Mouse (Mus musculus) mesoderm, embryonic 11.5 days (tissue): Measurements from ENCODE around the gene F2rl1.
"Not testable (repeated sequence)": the region's sequence is repeated elsewhere in the genome, so short reads cannot be mapped to it uniquely, and the experiment has no call there.

Experiments used
- DNase-seq: peaks from one replicate; pipeline ENCODE4 v3.0.0-alpha.2; 2012; ENCODE audit warnings: low read depth, low spot score

The F2rl1 gene

DNA sequence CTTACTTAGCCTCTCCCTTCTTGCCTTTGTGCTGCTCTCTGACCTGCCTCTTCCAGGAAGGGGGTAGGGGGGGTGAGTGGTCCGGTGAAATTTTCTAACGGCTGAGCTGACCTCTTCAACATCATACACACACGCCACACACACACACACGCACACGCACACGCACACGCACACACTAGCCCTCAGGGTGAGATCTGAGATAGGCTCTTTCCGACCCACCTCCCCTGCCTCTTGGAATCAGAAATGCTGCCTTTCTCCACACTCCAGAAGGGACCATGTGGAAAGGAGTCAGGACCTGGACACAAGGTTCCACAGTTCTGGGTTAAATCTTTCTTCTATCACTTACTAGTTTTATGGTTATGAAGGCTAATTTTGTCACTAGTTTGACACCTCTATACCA lies 8.6 kb upstream of the F2rl1 start:
- DNase-seq = no peak

- DNase-seq = not testable (repeated sequence)
These were observed 8.1 kb upstream of the F2rl1 start for GRCm38 (mm10) chr13:95533121-95533520.

- DNase-seq = no peak
These were observed 6.4 kb upstream of the F2rl1 start for GRCm38 (mm10) chr13:95531273-95532045.

DNA sequence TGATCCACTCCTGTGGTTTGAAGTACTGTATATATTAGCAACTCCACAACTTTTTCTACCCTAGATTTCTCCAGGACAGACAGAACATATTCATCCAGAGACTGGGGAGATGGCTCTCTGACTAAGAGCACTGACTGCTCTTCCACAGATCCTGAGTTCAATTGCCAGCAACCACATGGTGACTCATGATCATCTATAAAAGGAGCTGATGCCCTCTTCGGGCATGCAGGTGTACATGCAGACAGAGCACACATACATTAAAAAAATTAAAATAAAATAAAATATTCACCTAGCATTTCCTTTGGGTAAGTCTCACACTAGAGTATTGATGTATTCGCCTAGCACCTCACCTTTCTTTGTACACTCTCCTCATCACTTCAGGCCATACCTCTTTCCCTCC lies 4.2 kb upstream of the F2rl1 start:
- no peak for DNase-seq

DNA sequence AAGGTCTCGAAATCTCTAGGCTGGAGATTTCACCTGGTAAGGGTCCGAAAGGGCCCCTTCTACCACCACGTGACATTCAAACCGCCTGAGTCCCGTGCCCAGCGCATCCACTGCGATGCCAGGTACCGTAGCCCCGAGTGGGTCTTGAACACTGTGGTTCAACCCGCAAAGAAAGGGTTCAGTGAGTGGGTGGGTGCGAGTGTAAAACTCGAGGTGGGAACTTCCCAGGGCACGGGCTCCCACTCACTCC lies 678 bp downstream of the F2rl1 start:
- DNase-seq = no peak

DNA sequence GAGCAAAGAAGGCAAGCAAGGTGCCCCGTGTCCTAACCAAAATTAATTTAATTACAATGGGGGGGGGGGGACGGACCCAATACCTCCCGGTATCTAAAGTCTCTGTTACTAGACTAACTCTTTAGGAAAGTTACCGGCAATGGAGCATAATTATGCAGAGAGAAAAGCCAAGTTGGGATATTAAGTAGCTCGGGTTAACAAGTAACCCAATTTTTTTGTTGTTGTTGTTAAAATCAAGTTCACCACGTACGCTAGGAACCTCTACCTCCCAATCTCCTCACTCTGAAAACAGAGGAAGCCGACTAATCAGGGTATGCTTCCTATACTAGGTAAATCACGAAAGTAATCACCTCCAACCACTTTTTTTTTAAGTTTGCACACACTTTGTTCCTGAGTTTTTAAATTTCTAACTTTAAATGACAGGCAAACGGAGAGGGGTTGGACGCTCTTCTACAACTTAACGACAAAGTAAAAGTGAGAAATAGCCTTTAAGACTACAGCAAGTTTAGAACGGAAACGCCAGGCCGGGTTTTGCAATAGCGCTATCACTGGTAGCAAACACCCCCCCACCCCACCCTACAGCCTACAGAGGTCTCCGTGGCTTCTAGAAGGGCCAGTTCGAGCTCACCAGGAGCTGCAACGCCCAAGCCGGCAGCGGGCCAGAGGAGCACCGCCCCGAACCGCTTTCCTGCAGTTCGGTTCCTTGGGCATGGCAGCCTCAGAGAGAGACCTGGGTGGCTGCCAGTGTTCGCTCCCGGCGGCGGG lies 1.2 kb downstream of the F2rl1 start:
- no peak for DNase-seq

- no peak for DNase-seq
These were observed 2.9 kb downstream of the F2rl1 start for GRCm38 (mm10) chr13:95522176-95522575.

DNA sequence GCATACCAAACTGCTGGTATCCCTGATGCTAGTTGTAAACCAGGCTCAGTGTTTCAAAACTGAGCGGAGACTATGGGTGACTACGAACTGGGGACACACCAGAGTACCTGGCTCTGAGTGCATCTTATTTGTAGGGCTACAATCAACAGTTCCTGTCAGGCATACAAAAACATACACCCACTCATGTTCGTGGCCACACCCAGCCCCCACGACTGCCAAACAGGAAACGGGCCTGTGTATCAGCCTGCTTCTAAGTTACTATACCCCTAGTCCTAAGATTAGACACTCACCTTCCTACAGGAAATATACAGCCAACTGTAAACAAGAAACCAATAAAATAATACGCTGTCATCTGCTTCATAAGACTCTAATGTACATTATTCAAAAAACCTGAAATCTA lies 4.0 kb downstream of the F2rl1 start:
- DNase-seq = no peak

GRCm38 (mm10) chr13:95514756-95515155 lies 10.3 kb downstream of the F2rl1 start:
- DNase-seq = no peak

- no peak for DNase-seq
These were observed 15.0 kb downstream of the F2rl1 start for GRCm38 (mm10) chr13:95510054-95510453.

DNA sequence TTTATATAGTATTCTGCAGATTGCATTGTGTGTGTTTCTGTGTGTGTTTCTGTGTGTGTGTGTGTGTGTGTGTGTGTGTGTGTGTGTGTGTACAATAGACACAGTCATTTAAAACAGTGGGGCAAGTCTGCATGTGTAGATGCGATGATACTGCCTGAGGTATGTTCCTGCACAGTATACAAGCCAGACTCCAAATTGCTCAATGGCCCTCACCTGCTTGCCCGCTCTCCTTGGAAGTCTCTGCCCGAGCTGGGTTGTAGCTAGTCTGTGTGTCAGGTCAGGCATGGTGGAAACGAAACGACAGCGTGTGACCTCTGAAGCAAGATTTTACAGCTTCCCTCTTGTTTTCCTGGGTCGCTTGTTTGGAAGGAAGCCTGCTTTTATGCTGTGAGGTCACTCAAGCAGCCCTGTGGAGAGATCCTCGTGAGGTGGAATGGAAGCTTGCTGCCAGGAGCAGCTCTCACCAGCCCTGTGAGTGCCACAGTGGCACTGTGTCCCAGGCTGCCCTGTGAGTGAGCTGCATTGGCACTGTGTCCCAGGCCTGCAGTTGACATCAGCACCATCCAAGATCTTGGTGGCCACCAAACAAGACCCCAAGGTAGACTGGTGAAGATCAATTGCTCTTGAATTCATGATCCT lies 21.6 kb downstream of the F2rl1 start:
- DNase-seq = no peak

- no peak for DNase-seq
These were observed 28.4 kb downstream of the F2rl1 start for GRCm38 (mm10) chr13:95496601-95497000.

DNA sequence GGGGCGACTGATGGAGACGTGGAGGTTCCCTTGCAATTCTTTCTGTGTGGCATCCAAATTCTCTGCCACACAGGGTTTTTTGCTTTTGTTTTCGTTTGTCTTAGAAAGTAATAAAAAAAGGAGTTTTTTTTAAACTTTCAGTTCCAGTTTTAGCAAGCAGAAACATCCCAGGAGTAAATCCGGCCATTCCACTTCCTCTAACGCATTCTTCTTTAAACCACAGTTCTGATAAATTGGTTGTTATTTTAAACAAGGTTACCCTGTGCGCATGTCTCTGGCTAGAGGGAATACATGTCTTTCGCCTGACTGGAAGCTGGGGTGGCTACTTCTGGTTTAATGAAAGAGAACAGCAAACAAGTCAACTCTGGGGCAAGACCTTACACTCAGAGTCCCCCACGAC lies 30.2 kb downstream of the F2rl1 start:
- no peak for DNase-seq

DNA sequence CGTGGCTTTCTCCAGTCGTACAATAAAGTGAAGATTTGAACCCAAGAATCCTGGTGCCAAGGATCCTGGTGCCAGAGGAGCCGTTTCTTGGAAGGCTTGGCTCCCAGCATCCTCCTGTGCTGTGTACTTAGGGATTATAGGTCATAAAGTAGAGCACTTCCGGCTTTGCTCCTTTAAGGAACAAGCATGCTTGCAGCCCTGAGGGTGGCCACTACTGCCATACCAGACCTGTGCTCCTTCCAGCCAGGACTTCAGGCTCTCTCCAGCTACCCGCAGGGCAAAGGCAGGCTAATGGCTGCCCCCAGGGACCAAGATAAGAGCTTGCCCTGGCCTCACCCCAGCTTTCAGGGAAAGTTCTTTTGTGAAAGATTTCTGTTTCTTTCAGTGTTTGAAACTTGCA lies 31.7 kb downstream of the F2rl1 start:
- no peak for DNase-seq

DNA sequence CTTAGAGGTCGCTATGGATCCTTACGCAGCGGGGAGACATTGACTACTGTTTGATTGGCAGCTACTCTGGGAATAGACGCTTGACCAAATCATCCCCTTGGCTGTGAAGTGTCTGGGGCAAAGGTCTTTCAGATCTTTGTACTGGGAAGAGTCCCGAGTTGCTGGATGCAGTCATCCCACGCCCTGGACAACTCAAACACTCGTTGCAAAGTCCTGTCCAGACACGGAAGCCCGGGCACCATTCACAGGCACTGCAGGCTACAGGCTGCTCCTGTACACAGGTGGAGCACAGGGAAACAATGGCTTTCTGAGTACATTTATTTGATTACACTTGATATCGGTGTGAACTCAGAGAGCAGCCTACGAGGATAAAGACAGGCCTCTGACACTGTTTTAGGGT lies 33.7 kb downstream of the F2rl1 start:
- no peak for DNase-seq

DNA sequence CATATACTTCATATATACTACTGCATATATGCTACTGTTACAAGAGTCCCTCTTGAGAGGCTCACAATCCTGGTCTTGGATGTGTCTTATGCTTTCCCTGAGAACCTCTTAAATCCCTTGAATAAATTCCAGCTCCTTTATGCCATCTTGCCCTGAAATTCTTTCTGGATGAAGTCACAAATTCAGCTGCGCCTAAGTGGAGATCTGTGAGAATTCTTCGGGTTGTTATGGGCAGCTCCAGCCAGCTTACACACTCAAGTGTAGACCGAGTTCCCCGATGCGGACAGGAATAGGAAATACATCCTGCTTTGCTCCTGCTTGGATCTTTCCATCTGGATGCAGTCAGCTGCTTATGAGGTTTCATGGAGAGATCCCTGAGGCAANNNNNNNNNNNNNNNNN lies 40.4 kb downstream of the F2rl1 start:
- DNase-seq = peak; percentile 23

DNA sequence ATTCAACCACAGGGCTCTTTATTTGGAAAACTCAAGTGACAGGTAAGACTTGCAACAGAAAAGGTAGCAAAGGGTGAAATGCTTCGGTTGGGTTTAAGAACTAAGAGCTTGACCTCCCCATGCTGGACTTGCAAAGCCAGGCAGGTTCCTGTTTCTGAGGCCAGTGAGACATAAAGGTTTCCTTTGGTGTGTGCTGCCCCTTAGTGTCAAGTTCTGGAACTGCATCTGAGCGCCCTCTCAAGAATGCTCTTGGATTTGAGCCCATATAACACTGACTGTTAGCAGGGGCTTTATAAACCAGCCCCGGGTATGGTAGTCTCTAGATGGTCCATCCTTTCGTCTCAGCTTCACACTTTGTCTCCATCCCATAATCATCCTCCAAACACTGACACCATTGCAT lies 43.6 kb downstream of the F2rl1 start:
- DNase-seq = peak; percentile 78

DNA sequence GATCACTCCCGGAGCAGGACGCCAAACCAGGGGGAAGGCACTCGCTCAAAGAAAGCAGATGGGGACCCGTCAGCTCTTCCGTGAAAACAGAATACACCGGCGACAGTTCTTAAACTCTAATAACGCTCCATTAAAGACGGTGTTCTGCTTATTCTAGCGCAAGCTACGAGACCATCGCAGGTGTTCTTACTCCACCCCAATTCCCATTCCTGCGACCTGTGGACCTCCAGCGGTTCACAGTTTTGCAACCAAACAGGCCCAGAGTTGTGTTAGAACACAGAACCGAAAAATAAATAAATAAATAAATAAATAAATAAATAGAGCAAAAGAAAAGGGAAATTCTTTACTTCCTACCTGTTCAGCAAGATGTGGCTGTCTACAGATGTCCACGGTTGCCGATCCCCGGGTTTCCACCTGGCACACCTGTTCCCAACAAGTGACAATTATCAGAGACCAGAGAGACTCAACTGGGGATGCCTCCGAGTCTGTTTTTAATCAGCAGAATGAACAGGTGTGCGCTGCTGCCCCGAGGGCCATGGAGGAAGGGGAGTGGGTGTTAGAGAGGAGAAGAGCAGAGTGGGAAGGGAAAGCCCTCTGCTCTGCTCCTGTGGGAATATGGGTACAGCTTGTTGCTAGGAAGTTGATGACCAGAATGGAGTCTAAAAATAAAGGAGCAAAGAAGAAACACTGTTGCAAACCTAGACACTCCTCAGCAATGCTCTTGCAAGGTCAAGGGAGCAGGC lies 46.2 kb downstream of the F2rl1 start, which contains the start of gene S100z:
Gene S100z (minus strand): TSS at position 51 of the 743 bp plus-strand sequence.
- DNase-seq = no peak

- no peak for DNase-seq
These were observed 47.9 kb downstream of the F2rl1 start for GRCm38 (mm10) chr13:95477173-95477572.

DNA sequence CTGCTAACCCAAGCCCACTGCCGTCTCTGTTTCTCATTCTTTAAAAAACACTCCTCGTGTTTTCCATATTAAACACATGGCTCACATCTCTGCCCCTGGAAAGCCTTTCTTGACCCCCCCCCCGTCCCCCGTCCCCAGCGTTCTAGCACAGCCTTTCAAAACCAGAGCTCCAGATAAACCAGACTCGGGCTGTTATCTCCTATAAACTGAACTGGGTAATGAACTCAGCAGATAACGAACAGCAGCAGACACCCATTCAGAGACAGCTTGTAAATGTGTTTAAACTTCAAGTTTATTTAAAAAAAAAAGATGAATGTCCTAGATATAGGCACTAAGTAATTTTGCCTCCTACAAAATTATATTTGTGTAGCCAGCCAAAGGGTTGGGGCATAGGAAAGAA lies 49.9 kb downstream of the F2rl1 start:
- no peak for DNase-seq

GRCm38 (mm10) chr13:95474294-95474693 lies 50.7 kb downstream of the F2rl1 start:
- no peak for DNase-seq

- peak; percentile 22 for DNase-seq
These were observed 54.1 kb downstream of the F2rl1 start for GRCm38 (mm10) chr13:95470970-95471369.
